In the genomic region with DNA sequence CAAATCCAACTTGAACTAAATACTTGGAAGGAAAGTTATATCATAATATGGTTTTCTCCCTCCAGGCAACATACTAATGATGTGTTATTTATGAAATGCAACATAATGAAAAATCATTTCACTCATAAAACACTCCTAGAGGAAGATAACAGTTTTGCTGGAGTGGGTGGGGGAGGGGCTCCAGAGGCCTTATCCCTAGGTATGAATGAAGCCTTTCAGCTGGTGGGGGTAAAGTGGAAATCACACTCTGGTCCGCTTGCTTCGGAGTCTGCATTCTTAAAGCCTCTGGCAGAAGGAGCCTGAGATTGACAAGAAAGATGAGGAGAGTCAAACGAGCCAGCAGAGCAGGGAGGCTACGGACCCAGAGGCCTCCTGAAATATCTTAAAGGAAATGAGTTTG, we compare ENCODE assay signal across 19 mouse cellular contexts.
"Had no signal": no experiment of that assay in that cellular context is flagged by ENCODE, and none has a peak within 500 bp of the region (broad histone marks: within the 10 kb centered on the region; RNA-seq: fewer than 3 reads in every experiment).

No protein-coding gene starts in this region.

- ATAC-seq: liver, embryonic 12.5 days; midbrain, embryonic 13.5 days; midbrain, embryonic 15.5 days had no signal

- H3K9me3 ChIP-seq: limb, embryonic 15.5 days; liver, embryonic 12.5 days; midbrain, embryonic 13.5 days; midbrain, embryonic 15.5 days; neural tube, embryonic 13.5 days; neural tube, embryonic 15.5 days had no signal

- H3K4me1 ChIP-seq: limb, embryonic 15.5 days; liver, embryonic 12.5 days; megakaryocyte, embryonic 14.5 days; midbrain, embryonic 15.5 days; neural tube, embryonic 13.5 days; neural tube, embryonic 15.5 days had no signal

- H3K27me3 ChIP-seq: limb, embryonic 15.5 days; liver, embryonic 12.5 days; megakaryocyte, embryonic 14.5 days; midbrain, embryonic 15.5 days; neural tube, embryonic 13.5 days; neural tube, embryonic 15.5 days had no signal

- DNase-seq: retina, postnatal 1 day; right cerebral cortex, adult 18-20 months; right cerebral cortex, postnatal 25 days; right cerebral cortex, postnatal 4 days; spleen, adult 18-20 months; thymus, adult 18-20 months; thymus, postnatal 14 days; thymus, postnatal 36 days had no signal

- H3K4me2 ChIP-seq: limb, embryonic 15.5 days; liver, embryonic 12.5 days; midbrain, embryonic 11.5 days; midbrain, embryonic 13.5 days; midbrain, embryonic 15.5 days; neural tube, embryonic 13.5 days; neural tube, embryonic 15.5 days had no signal

- H3K9ac ChIP-seq: limb, embryonic 15.5 days; liver, embryonic 12.5 days; liver, embryonic 14.5 days; midbrain, embryonic 13.5 days; midbrain, embryonic 15.5 days; neural tube, embryonic 13.5 days; neural tube, embryonic 15.5 days had no signal

- H3K27ac ChIP-seq: limb, embryonic 15.5 days; liver, embryonic 12.5 days; liver, embryonic 14.5 days; macrophage; midbrain, embryonic 13.5 days; midbrain, embryonic 15.5 days; neural tube, embryonic 13.5 days; neural tube, embryonic 15.5 days had no signal

- H3K4me3 ChIP-seq: limb, embryonic 15.5 days; liver, embryonic 12.5 days; megakaryocyte, embryonic 14.5 days; midbrain, embryonic 13.5 days; midbrain, embryonic 15.5 days; myocyte; neural tube, embryonic 13.5 days; neural tube, embryonic 15.5 days had no signal

- H3K36me3 ChIP-seq: limb, embryonic 15.5 days; liver, embryonic 12.5 days; midbrain, embryonic 13.5 days; midbrain, embryonic 15.5 days; neural tube, embryonic 13.5 days; neural tube, embryonic 15.5 days had no signal
